Mouse (Mus musculus): ENCODE measurements around the gene 4932415D10Rik.

DNA sequence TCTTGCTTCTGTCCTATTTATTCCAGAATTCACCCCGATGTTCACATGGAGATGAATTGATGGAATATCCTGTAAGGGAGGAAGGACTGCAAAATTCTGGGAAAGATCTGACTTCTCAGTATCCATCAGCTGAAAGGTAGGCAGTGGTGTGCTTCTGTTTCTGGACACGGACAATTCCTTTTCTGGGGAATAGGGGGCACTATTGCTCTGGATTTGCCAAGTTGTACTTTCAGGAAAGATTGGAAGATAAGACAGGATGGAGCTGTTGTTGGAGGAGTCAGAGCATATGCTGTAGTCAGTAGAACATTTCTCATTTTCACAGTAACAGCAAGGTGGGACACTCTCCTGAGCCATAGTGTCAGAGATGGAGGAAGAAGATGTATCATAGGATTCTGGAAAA, 19.9 kb downstream of the 4932415D10Rik start:
- TF ChIP-seq CTCF (IDR thresholded peaks at IDR 0.05; ENCODE audit: low read depth) (no peak), EP300 (IDR thresholded peaks at IDR 0.05; ENCODE audit: low read depth) (no peak)

Measured in liver, embryonic 14.5 days (tissue).